Mouse (Mus musculus) brain, embryonic 14.5 days (tissue): ENCODE data around the gene Sorbs2.

Experiments
- CTCF ChIP-seq: fragments of 200-500 bp; IDR thresholded peaks from 2 replicates; pipeline ENCODE4 v1.5.1; 2012; ENCODE audit warnings: inconsistent platforms, mild to moderate bottlenecking, moderate library complexity, borderline replicate concordance; ENCODE audit not compliant: insufficient read depth, insufficient read length; ENCODE audit errors: extremely low read depth
- POLR2A ChIP-seq: fragments of 200-500 bp; IDR thresholded peaks from 2 replicates; pipeline ENCODE4 v1.6.1; 2012; ENCODE audit warnings: mild to moderate bottlenecking, inconsistent platforms, borderline replicate concordance; ENCODE audit not compliant: poor library complexity, insufficient read depth, insufficient read length, severe bottlenecking; ENCODE audit errors: extremely low read depth

DNA sequence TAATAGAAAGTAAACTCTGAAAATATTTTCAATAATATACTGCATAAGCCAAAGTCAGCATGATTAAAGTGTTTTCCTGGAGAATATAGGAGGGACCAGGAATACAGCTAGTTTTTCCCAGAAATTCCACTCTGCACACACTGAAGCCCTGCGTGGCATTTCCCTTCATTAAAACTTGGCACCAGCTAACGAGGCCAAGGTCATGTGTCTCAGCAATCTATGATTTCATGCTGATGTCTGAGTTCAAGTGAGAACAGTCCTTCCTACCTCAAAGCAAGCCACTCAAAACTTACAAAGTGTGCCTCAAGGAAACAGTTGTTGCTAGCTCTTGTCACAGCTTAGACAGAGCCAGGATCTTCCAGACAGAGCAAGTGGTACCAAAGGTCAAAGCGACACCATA, 173.6 kb downstream of the Sorbs2 start:
- TF ChIP-seq CTCF (no peak), POLR2A (no peak)
